ENCODE assay signal across 10 mouse cellular contexts in genomic region chr15:80876231-80876630, GRCm38 (mm10).
DNase-seq lines count a peak whose midpoint lies in the region; ATAC-seq and TF ChIP-seq lines count a peak whose summit lies in the region.
"Had no signal": no experiment of that assay in that cellular context is flagged by ENCODE, and none has a peak within 500 bp of the region (broad histone marks: within the 10 kb centered on the region; RNA-seq: fewer than 3 reads in every experiment).

No protein-coding gene starts in this region.

- TF ChIP-seq CTCF in heart, adult 2 months (IDR thresholded peaks at IDR 0.05) = no peak

- H3K36me3 ChIP-seq in heart, adult 2 months (ENCODE audit: control insufficient read depth, insufficient read depth, low read length) = no peaks in the 10 kb centered on the region; the same call in none of the 2 replicates
- H3K36me3 ChIP-seq in heart, embryonic 12.5 days = peaks cover 53% of the 10 kb centered on the region
- H3K36me3 ChIP-seq in intestine, embryonic 16.5 days (ENCODE audit: control insufficient read depth, insufficient read depth, low read length) = peaks cover 3% of the 10 kb centered on the region

- peaks cover 2% of the 10 kb centered on the region; the same call in 1 of the 2 replicates for H3K4me1 ChIP-seq in heart, adult 2 months (ENCODE audit: control insufficient read depth, insufficient read depth, low read length)
- peaks cover 18% of the 10 kb centered on the region for H3K4me1 ChIP-seq in heart, embryonic 12.5 days (replicated peaks)
- no peaks in the 10 kb centered on the region for H3K4me1 ChIP-seq in intestine, embryonic 16.5 days (ENCODE audit: control insufficient read depth, insufficient read depth, low read length)
- H3K4me1 ChIP-seq: liver, embryonic 13.5 days had no signal

- no peak for TF ChIP-seq EP300 in heart, adult 2 months (IDR thresholded peaks at IDR 0.05; ENCODE audit: insufficient read depth, low read depth, low read length)

- no peak for ATAC-seq in heart, embryonic 12.5 days (ENCODE audit: insufficient number of reproducible peaks, low FRiP score)
- no peak for ATAC-seq in monocyte, adult 5-6 weeks (replicated peaks; ENCODE audit: insufficient number of reproducible peaks, low FRiP score, low TSS enrichment, poor library complexity, severe bottlenecking)
- no peak for ATAC-seq in intestine, embryonic 16.5 days

- H3K27ac ChIP-seq in heart, adult 2 months = no peak overlapping the region
- H3K27ac ChIP-seq in heart, embryonic 12.5 days (ENCODE audit: poor library complexity, severe bottlenecking) = no peak overlapping the region
- no peak overlapping the region for H3K27ac ChIP-seq in intestine, embryonic 16.5 days (ENCODE audit: low read length)
- H3K27ac ChIP-seq: liver, embryonic 13.5 days had no signal

- H3K4me2 ChIP-seq in heart, embryonic 12.5 days = no peak overlapping the region
- no peak overlapping the region for H3K4me2 ChIP-seq in intestine, embryonic 16.5 days (ENCODE audit: low read depth, low read length)
- H3K4me2 ChIP-seq: liver, embryonic 13.5 days had no signal

- no peaks in the 10 kb centered on the region for H3K27me3 ChIP-seq in heart, adult 2 months (ENCODE audit: control insufficient read depth, insufficient read depth, low read length)
- H3K27me3 ChIP-seq in heart, embryonic 12.5 days (replicated peaks) = no peaks in the 10 kb centered on the region
- H3K27me3 ChIP-seq in intestine, embryonic 16.5 days (replicated peaks; ENCODE audit: control insufficient read depth, insufficient read depth, low read length) = no peaks in the 10 kb centered on the region
- H3K27me3 ChIP-seq: CH12.LX; liver, embryonic 13.5 days had no signal

- WGBS in heart, adult 2 months = 73% methylated on average over 21 of the region's 21 CpGs
- WGBS in heart, embryonic 12.5 days = 87% methylated on average over 21 of the region's 21 CpGs
- WGBS in intestine, embryonic 16.5 days = 82% methylated on average over 21 of the region's 21 CpGs

- no peak overlapping the region for H3K9ac ChIP-seq in heart, adult 2 months (ENCODE audit: low read depth, low read length)
- H3K9ac ChIP-seq in heart, embryonic 12.5 days = no peak overlapping the region
- no peak overlapping the region for H3K9ac ChIP-seq in intestine, embryonic 16.5 days (ENCODE audit: low read depth, low read length)
- H3K9ac ChIP-seq: liver, embryonic 13.5 days had no signal

- H3K4me3 ChIP-seq in heart, adult 2 months = no peak overlapping the region
- H3K4me3 ChIP-seq in heart, embryonic 12.5 days = no peak overlapping the region
- no peak overlapping the region for H3K4me3 ChIP-seq in intestine, embryonic 16.5 days (ENCODE audit: low read length)
- H3K4me3 ChIP-seq: liver, embryonic 13.5 days had no signal

- H3K9me3 ChIP-seq in heart, embryonic 12.5 days (replicated peaks) = no peaks in the 10 kb centered on the region
- no peaks in the 10 kb centered on the region for H3K9me3 ChIP-seq in intestine, embryonic 16.5 days (ENCODE audit: control insufficient read depth, low read length)
- H3K9me3 ChIP-seq: liver, embryonic 13.5 days had no signal

- peak; percentile 48 to 56 for DNase-seq in heart, adult 2 months
- peak; percentile 56 for DNase-seq in Muller cell, postnatal 12 days (ENCODE audit: inconsistent ontology term)
- peak; percentile 67 for DNase-seq in cerebellum, adult 8-10 months
- peak; percentile 28 for DNase-seq in layer of hippocampus, adult 9-11 months
- no peak for DNase-seq in thymus, adult 18-20 months
- DNase-seq: liver, embryonic 13.5 days had no signal

- TF ChIP-seq POLR2A in heart, adult 2 months (IDR thresholded peaks at IDR 0.05; ENCODE audit: insufficient read depth, low read depth, low read length) = no peak

- intact Hi-C loops in heart, adult 2 months (cut with DNase I) = loop anchor here (10.0 kb wide), 1 partner anchor 611 kb away; the partner anchor contains the start of gene Rps19bp1

- no peaks in the 10 kb centered on the region; the same call in 1 of the 2 replicates for H3K79me2 ChIP-seq in heart, adult 2 months (replicated peaks; ENCODE audit: control insufficient read depth, insufficient read depth, low read length)

Comparison
In these comparisons a context has a peak if more than half of its experiments do, and no peak if none do; other contexts are left out.
1. DNase-seq: peak in heart, adult 2 months (2 of 2), Muller cell, postnatal 12 days (single experiment), cerebellum, adult 8-10 months (single experiment) and layer of hippocampus, adult 9-11 months (single experiment); none in thymus, adult 18-20 months (0 of 2).